Mouse (Mus musculus) embryonic fibroblast, embryonic 13.5 days (primary cell): Measurements from ENCODE around the gene Pmepa1.

ENCODE experiments used
- CTCF ChIP-seq: IDR thresholded peaks from 2 replicates; pipeline ENCODE4 v1.5.1; 2011; ENCODE audit warnings: mild to moderate bottlenecking, control low read depth, low read length, moderate library complexity, borderline replicate concordance; ENCODE audit not compliant: insufficient read depth
- POLR2A ChIP-seq: IDR thresholded peaks from 2 replicates; pipeline ENCODE4 v1.6.1; 2011; ENCODE audit warnings: low read depth, mild to moderate bottlenecking, control low read depth, low read length, moderate library complexity

GRCm38 (mm10) chr2:173290981-173291380 lies 14.6 kb upstream of the Pmepa1 start:
- TF ChIP-seq CTCF (no peak), POLR2A (no peak)
